Mouse (Mus musculus) midbrain, postnatal 0 days (tissue): ENCODE data around the gene Mier1. TPM values are rescaled to one million over a fixed set of nuclear protein-coding genes. Genes with fewer than 3 reads are reported as not detected.

Source experiments
- ATAC-seq: fragments of 200-750 bp; cut with Nextera tagmentation; 2 replicates; pipeline ENCODE4 v1.8.0; 2017; ENCODE audit warnings: moderate number of reproducible peaks, mild to moderate bottlenecking, moderate TSS enrichment, moderate library complexity; ENCODE audit not compliant: low FRiP score
- DNase-seq: peaks from one replicate; pipeline ENCODE4 v3.0.0-alpha.2; 2015; ENCODE audit warnings: low spot score
- H3K27ac ChIP-seq: fragments of 300-500 bp; sonication (generic); 2 replicates; pipeline ENCODE4 v1.5.1; 2014; ENCODE audit warnings: low read depth, mild to moderate bottlenecking, low read length, mixed read lengths
- H3K27me3 ChIP-seq: fragments of 300-500 bp; sonication (generic); 2 replicates; pipeline ENCODE4 v1.6.1; 2014; ENCODE audit warnings: low read length, control low read depth, mixed read lengths; ENCODE audit not compliant: insufficient read depth
- H3K36me3 ChIP-seq: fragments of 300-500 bp; sonication (generic); 2 replicates; pipeline ENCODE4 v1.6.1; 2014; ENCODE audit warnings: low read length, control low read depth, mixed read lengths; ENCODE audit not compliant: insufficient read depth
- H3K4me1 ChIP-seq: fragments of 300-500 bp; sonication (generic); 2 replicates; pipeline ENCODE4 v1.6.1; 2014; ENCODE audit warnings: mild to moderate bottlenecking, control low read depth, antibody characterized with exemption, low read length, mixed read lengths; ENCODE audit not compliant: insufficient read depth
- H3K4me2 ChIP-seq: fragments of 300-500 bp; sonication (generic); 2 replicates; pipeline ENCODE4 v1.6.1; 2014; ENCODE audit warnings: low read depth, mild to moderate bottlenecking, low read length, mixed read lengths; ENCODE audit not compliant: poor library complexity, severe bottlenecking
- H3K4me3 ChIP-seq: fragments of 300-500 bp; sonication (generic); 2 replicates; pipeline ENCODE4 v1.5.1; 2014; ENCODE audit warnings: low read depth, mild to moderate bottlenecking, low read length, moderate library complexity
- H3K9ac ChIP-seq: fragments of 300-500 bp; sonication (generic); replicated peaks from 2 replicates; pipeline ENCODE4 v1.6.1; 2014; ENCODE audit warnings: mild to moderate bottlenecking, low read length, moderate library complexity, mixed read lengths; ENCODE audit not compliant: poor library complexity, severe bottlenecking
- H3K9me3 ChIP-seq: fragments of 300-500 bp; sonication (generic); 2 replicates; pipeline ENCODE4 v1.6.1; 2016; ENCODE audit warnings: low read length, control low read depth
- CTCF ChIP-seq: IDR thresholded peaks from 2 replicates; pipeline ENCODE4 v1.5.1; 2016; ENCODE audit warnings: antibody characterized with exemption, mild to moderate bottlenecking
- whole genome bisulfite sequencing: fragments of 180-500 bp; shearing (Covaris S2); extraction: QIAGEN DNeasy Blood & Tissue Kit; methylation state at CpG from one replicate; pipeline ENCODE4 v1.1.7; 2014; 5-methylcytosine and 5-hydroxymethylcytosine counted together
- polyA plus RNA-seq: library from polyadenylated mRNA; unstranded; fragments of >200 nt; fragmentation: Nextera tagmentation; extraction: Ambion mirVana; gene quantifications from 2 replicates; pipeline ENCODE4 v1.2.1, GENCODE M21; 2015
- total RNA-seq: library from RNA; depleted of rRNA; stranded (reverse); fragments of >200 nt; gene quantifications from 2 replicates; pipeline ENCODE4 v1.2.3, GENCODE M21; 2014

Mier1 gene
- total and polyA plus RNA-seq, 2 experiments from 2014 or later = 30.6 to 32.8 TPM

DNA sequence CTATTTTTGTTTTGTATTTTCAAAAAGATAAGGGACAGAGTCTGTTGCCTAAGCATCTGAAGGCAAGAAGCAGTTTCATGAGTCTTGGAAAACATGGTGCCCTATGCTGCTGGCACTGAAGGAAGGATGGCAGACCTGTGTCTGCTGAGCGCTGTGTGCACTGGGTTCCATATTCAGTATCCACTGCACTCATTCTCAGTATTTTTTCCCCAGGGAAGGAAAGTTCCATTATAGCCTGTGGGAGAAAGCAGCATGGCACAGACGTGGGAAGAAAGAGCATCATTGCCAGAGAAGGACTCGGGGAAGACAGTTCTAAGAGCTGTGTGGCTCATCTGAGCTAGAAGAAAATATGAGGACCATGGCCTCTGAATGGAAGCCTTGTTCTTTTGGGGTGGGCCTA, 57.1 kb downstream of the Mier1 start:
- Histone ChIP-seq H3K4me1 (no peaks in the 10 kb centered on the region), H3K9me3 (no peaks in the 10 kb centered on the region), H3K4me2 (no peak overlapping the region), H3K9ac (no peak overlapping the region), H3K27me3 (no peaks in the 10 kb centered on the region), H3K36me3 (peaks cover 8% of the 10 kb centered on the region; the same call in 1 of the 2 replicates), H3K4me3 (no peak overlapping the region), H3K27ac (no peak overlapping the region)
- 91% methylated on average over 3 of the region's 3 CpGs for WGBS
- ATAC-seq = no peak
- TF ChIP-seq CTCF = no peak
- DNase-seq = no peak

DNA sequence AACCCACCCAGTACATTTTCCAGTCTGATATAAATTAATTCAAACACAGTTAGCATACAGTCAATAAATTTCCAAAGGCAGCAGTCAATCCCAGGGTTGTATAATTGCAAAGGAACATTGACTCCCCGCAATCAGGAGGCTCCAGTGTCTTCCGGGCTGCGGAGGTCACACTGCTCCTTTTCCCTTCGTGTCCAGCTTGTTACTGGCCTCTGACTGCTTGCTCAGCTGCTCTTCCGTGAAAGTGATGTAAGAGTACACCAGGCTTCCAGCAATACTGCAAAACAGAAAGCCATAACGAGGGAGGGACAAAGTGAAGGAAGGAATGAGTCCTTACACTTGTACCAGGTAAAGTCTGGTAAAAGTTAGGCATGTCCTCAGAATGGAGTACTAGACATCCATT, 59.3 kb downstream of the Mier1 start:
- DNase-seq = no peak
- WGBS = 89% methylated on average over 6 of the region's 6 CpGs

DNA sequence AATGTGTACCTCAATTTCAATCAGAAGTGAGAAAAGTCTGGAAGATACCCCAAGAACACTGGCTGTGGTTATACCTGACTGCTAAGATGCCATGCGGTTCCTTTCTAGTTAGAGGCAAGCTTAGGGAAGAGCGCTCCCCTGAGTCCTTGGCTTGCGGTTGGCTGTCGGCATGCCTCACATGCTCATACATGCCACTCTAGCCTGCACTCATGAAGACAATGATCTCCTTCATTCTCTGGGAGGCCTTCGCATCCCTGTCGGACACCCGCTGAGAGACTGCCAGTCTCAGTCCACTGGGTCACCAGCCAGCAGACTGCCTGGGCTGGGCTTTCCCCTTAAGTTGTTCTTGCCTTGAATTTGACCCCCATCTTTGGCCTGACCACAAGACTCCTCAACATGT, 59.8 kb downstream of the Mier1 start:
- Histone ChIP-seq H3K27ac (no peak overlapping the region), H3K9me3 (no peaks in the 10 kb centered on the region), H3K36me3 (peaks cover 13% of the 10 kb centered on the region), H3K27me3 (no peaks in the 10 kb centered on the region), H3K4me1 (no peaks in the 10 kb centered on the region), H3K4me2 (no peak overlapping the region), H3K9ac (no peak overlapping the region), H3K4me3 (no peak overlapping the region)
- 86% methylated on average over 7 of the region's 7 CpGs for WGBS
- no peak for TF ChIP-seq CTCF
- DNase-seq (no peak), ATAC-seq (no peak)

More for the DNA sequence above, 59.3 kb downstream of the Mier1 start:
- H3K4me3 ChIP-seq = no peak overlapping the region
- H3K36me3 ChIP-seq = peaks cover 13% of the 10 kb centered on the region
- no peak for TF ChIP-seq CTCF
- no peaks in the 10 kb centered on the region for H3K4me1 ChIP-seq
- H3K9me3 ChIP-seq = no peaks in the 10 kb centered on the region
- H3K4me2 ChIP-seq = no peak overlapping the region
- ATAC-seq = no peak
- no peaks in the 10 kb centered on the region for H3K27me3 ChIP-seq
- no peak overlapping the region for H3K27ac ChIP-seq
- H3K9ac ChIP-seq = no peak overlapping the region

DNA sequence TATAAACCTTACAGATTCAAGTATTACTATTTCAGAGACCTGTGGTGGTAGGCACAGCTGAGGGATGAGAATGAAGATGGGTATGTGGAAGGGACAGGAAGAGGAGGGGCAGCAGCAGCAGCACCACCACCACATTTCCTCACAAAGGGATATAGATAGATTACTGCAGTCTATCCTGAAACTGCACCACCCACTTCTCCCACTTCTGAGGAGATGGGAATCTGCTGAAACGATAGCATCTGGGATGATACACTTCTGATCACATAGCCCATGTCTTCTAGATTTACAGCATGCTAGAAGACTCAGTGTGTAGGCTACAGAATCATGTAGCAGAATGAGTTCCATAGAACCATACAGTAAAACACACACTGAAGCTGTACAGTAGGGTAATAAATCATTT, 63.5 kb downstream of the Mier1 start:
- ATAC-seq (no peak), DNase-seq (no peak)
- Histone ChIP-seq H3K4me1 (no peaks in the 10 kb centered on the region), H3K9ac (no peak overlapping the region), H3K27ac (no peak overlapping the region), H3K4me3 (no peak overlapping the region), H3K9me3 (no peaks in the 10 kb centered on the region), H3K27me3 (no peaks in the 10 kb centered on the region), H3K36me3 (peaks cover 6% of the 10 kb centered on the region; the same call in 1 of the 2 replicates), H3K4me2 (no peak overlapping the region)
- no peak for TF ChIP-seq CTCF
- 84% methylated on average over 1 of the region's 1 CpGs for WGBS

DNA sequence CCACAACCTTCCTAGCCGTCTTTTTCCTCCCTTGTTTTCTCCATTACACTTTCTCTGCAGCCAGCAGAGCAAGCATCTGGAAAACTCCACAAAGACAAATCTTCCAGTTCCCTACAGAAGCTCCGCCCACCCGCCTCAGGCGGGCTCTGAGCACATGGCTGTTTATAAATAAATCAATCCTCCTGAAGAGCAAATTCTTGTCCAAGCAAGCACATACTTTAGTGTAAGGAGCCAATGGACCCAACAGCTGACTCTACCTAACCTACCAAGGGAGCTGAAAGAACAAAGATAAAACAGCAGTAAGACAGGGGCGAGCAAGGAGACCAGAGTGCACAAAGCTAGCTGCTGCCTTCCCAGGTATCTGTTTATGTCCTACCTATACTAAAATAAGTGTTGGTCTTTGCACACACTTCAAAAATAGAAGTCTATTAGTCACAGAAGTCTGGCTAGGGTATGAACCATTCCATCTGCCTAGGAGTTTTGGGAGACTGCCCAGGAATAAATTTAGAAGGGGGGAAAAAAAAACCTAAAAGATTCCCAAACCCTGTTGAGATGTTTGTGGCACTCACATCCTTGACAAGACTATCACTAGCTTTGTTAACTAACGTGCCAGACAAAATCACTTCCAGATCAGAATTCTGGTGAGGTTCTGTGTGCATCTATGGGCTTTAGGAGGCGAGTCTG, 64.6 kb downstream of the Mier1 start:
- H3K9ac ChIP-seq = no peak overlapping the region
- no peak overlapping the region for H3K4me2 ChIP-seq
- no peak for TF ChIP-seq CTCF
- DNase-seq (no peak), ATAC-seq (no peak)
- H3K36me3 ChIP-seq = peaks cover 12% of the 10 kb centered on the region; the same call in 1 of the 2 replicates
- H3K9me3 ChIP-seq = no peaks in the 10 kb centered on the region
- H3K27me3 ChIP-seq = no peaks in the 10 kb centered on the region
- 87% methylated on average over 7 of the region's 7 CpGs for WGBS
- no peak overlapping the region for H3K27ac ChIP-seq
- H3K4me3 ChIP-seq = no peak overlapping the region
- H3K4me1 ChIP-seq = no peaks in the 10 kb centered on the region

DNA sequence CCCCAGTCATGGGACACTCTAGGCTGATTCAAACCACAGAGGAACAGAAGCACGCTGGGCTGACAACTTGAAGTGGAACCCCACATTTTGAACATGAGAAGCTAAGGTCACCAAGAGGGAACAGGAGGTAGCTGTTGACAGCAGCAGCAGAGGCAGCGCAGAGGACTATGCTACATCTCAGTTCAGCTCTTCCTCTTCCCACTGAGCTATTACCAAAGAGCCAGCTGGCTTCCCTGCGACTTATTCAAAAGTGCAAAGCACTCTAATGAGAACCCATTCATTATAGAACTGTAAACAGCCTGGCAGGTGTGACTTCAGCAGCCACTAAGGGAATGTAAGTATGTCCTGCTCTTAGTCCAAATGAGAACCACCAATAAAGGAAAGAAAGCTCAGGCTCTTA, 65.4 kb downstream of the Mier1 start:
- no peaks in the 10 kb centered on the region for H3K27me3 ChIP-seq
- 79% methylated on average over 3 of the region's 3 CpGs for WGBS
- H3K36me3 ChIP-seq = peaks cover 13% of the 10 kb centered on the region; the same call in 1 of the 2 replicates
- no peak overlapping the region for H3K9ac ChIP-seq
- no peaks in the 10 kb centered on the region for H3K4me1 ChIP-seq
- H3K9me3 ChIP-seq = no peaks in the 10 kb centered on the region
- TF ChIP-seq CTCF = no peak
- DNase-seq (peak; percentile 27), ATAC-seq (no peak)
- no peak overlapping the region for H3K27ac ChIP-seq
- no peak overlapping the region for H3K4me2 ChIP-seq
- H3K4me3 ChIP-seq = no peak overlapping the region
